Comparison of ENCODE assay signal across 19 mouse cellular contexts in genomic region chr10:49652320-49652719, GRCm38 (mm10).
A peak's percentile ranks its signal among the peaks of the same experiment; 100 is the strongest.
DNase-seq lines count a peak whose midpoint lies in the region; ATAC-seq and TF ChIP-seq lines count a peak whose summit lies in the region.
"Had no signal": no experiment of that assay in that cellular context is flagged by ENCODE, and none has a peak within 500 bp of the region (broad histone marks: within the 10 kb centered on the region; RNA-seq: fewer than 3 reads in every experiment).

No protein-coding gene starts in this region.

- TF ChIP-seq CTCF in brain, embryonic 14.5 days (IDR thresholded peaks at IDR 0.05; ENCODE audit: borderline replicate concordance, extremely low read depth, insufficient read depth, insufficient read length), result no peak

- no peak for TF ChIP-seq POLR2A in brain, embryonic 14.5 days (IDR thresholded peaks at IDR 0.05; ENCODE audit: borderline replicate concordance, extremely low read depth, insufficient read depth, insufficient read length, poor library complexity, severe bottlenecking)

- ATAC-seq in cerebellum, adult (ENCODE audit: insufficient number of reproducible peaks, low FRiP score, low TSS enrichment), result peak; percentile 60; the same call in 1 of the 2 replicates
- ATAC-seq in frontal cortex, adult (ENCODE audit: low TSS enrichment), result peak; percentile 27; the same call in 1 of the 2 replicates
- no peak for ATAC-seq in megakaryocyte, adult 5-6 weeks (ENCODE audit: poor library complexity, severe bottlenecking)
- ATAC-seq: inflammation-experienced regulatory T-cells, adult 6 months; midbrain, embryonic 16.5 days had no signal

- DNase-seq in cerebellum, postnatal 4 days (ENCODE audit: low spot score in 2 of 2), result no peak
- no peak for DNase-seq in frontal cortex, postnatal 14 days (ENCODE audit: low spot score in 2 of 2)
- DNase-seq in brain, embryonic 14.5 days (ENCODE audit: low read depth), result peak; percentile 70
- DNase-seq in layer of hippocampus, adult 9-10 months (ENCODE audit: low spot score), result peak; percentile 74
- DNase-seq in retina, embryonic 14.5 days (ENCODE audit: low spot score), result no peak
- DNase-seq: adrenal gland, adult 8-10 months; embryo, embryonic 11 days; kidney, adult 2 months; kidney, postnatal 14 days; left cerebral cortex, postnatal 4 days; liver; lung, postnatal 10 days; right cerebral cortex, postnatal 14 days; thymus, adult 2 months had no signal

Comparison
In these comparisons a context has a peak if more than half of its experiments do, and no peak if none do; other contexts are left out.
1. DNase-seq: peak in brain, embryonic 14.5 days (single experiment) and layer of hippocampus, adult 9-10 months (single experiment); none in cerebellum, postnatal 4 days (0 of 2), frontal cortex, postnatal 14 days (0 of 2) and retina, embryonic 14.5 days (single experiment).